Mouse (Mus musculus): ENCODE measurements around the gene Uaca.

GRCm38 (mm10) chr9:60878051-60878557 lies 83.8 kb downstream of the Uaca start:
- TF ChIP-seq POLR2A (IDR thresholded peaks at IDR 0.05; ENCODE audit: insufficient read depth, low read depth, low read length) = no peak
- TF ChIP-seq CTCF (IDR thresholded peaks at IDR 0.05) = no peak
- TF ChIP-seq EP300 (IDR thresholded peaks at IDR 0.05; ENCODE audit: insufficient read depth, low read depth, low read length) = no peak

Data from heart, adult 2 months (tissue).